Mouse (Mus musculus): Measurements from ENCODE around the gene Maff. TPM values are rescaled to one million over a fixed set of nuclear protein-coding genes. Genes with fewer than 3 reads are reported as not detected.

The Maff gene
- polyA plus RNA-seq (2012), result 3.6 and 4.1 TPM in 2 replicates

GRCm38 (mm10) chr15:79346051-79346793 lies at the start of gene Maff:
Maff (plus strand) TSS chr15:79346621.
- no peak for TF ChIP-seq GATA1 (IDR thresholded peaks at IDR 0.05; ENCODE audit: low read length)

GRCm38 (mm10) chr15:79298553-79298952 lies 47.9 kb upstream of the Maff start:
- no peak for TF ChIP-seq GATA1 (IDR thresholded peaks at IDR 0.05; ENCODE audit: low read length)

GRCm38 (mm10) chr15:79299563-79300155 lies 46.8 kb upstream of the Maff start:
- TF ChIP-seq GATA1 (IDR thresholded peaks at IDR 0.05; ENCODE audit: low read length), result no peak

- no peak for TF ChIP-seq GATA1 (IDR thresholded peaks at IDR 0.05; ENCODE audit: low read length)
Observed at GRCm38 (mm10) chr15:79303725-79304124, 42.7 kb upstream of the Maff start.

- TF ChIP-seq GATA1 (IDR thresholded peaks at IDR 0.05; ENCODE audit: low read length), result no peak
Observed at GRCm38 (mm10) chr15:79304832-79305231, 41.6 kb upstream of the Maff start.

GRCm38 (mm10) chr15:79306043-79306637 lies 40.3 kb upstream of the Maff start:
- no peak for TF ChIP-seq GATA1 (IDR thresholded peaks at IDR 0.05; ENCODE audit: low read length)

GRCm38 (mm10) chr15:79307861-79308260 lies 38.6 kb upstream of the Maff start:
- no peak for TF ChIP-seq GATA1 (IDR thresholded peaks at IDR 0.05; ENCODE audit: low read length)

- TF ChIP-seq GATA1 (IDR thresholded peaks at IDR 0.05; ENCODE audit: low read length), result no peak
Observed at GRCm38 (mm10) chr15:79313848-79314369, 32.5 kb upstream of the Maff start.

- TF ChIP-seq GATA1 (IDR thresholded peaks at IDR 0.05; ENCODE audit: low read length), result peak; percentile 81
Observed at GRCm38 (mm10) chr15:79321733-79322190, 24.7 kb upstream of the Maff start.

- TF ChIP-seq GATA1 (IDR thresholded peaks at IDR 0.05; ENCODE audit: low read length), result no peak
Observed at GRCm38 (mm10) chr15:79322281-79322990, 24.0 kb upstream of the Maff start.

GRCm38 (mm10) chr15:79322991-79323790 lies 23.2 kb upstream of the Maff start:
- no peak for TF ChIP-seq GATA1 (IDR thresholded peaks at IDR 0.05; ENCODE audit: low read length)

GRCm38 (mm10) chr15:79323791-79324155 lies 22.6 kb upstream of the Maff start:
- TF ChIP-seq GATA1 (IDR thresholded peaks at IDR 0.05; ENCODE audit: low read length), result no peak

- no peak for TF ChIP-seq GATA1 (IDR thresholded peaks at IDR 0.05; ENCODE audit: low read length)
Observed at GRCm38 (mm10) chr15:79324373-79324772, 22.0 kb upstream of the Maff start.

GRCm38 (mm10) chr15:79325742-79326141 lies 20.7 kb upstream of the Maff start:
- TF ChIP-seq GATA1 (IDR thresholded peaks at IDR 0.05; ENCODE audit: low read length), result no peak

GRCm38 (mm10) chr15:79326264-79326663 lies 20.2 kb upstream of the Maff start:
- no peak for TF ChIP-seq GATA1 (IDR thresholded peaks at IDR 0.05; ENCODE audit: low read length)
